Mouse (Mus musculus) kidney, postnatal 0 days (tissue): Measurements from ENCODE around the gene Trappc5. TPM values are rescaled to one million over a fixed set of nuclear protein-coding genes. Genes with fewer than 3 reads are reported as not detected.

ENCODE experiments used
- ATAC-seq: fragments of 200-750 bp; cut with Nextera tagmentation; replicated peaks from 2 replicates; pipeline ENCODE4 v1.8.0; 2017; ENCODE audit warnings: low read depth, moderate number of reproducible peaks, moderate TSS enrichment, moderate library complexity; ENCODE audit not compliant: low FRiP score
- DNase-seq: peaks from one replicate; pipeline ENCODE4 v3.0.0-alpha.2; 2016; ENCODE audit warnings: low spot score
- H3K27ac ChIP-seq: fragments of 300-500 bp; sonication (generic); 2 replicates; pipeline ENCODE4 v1.5.1; 2014; ENCODE audit warnings: mild to moderate bottlenecking
- H3K27me3 ChIP-seq: fragments of 300-500 bp; sonication (generic); 2 replicates; pipeline ENCODE4 v1.6.1; 2014; ENCODE audit warnings: low read length, mixed read lengths; ENCODE audit not compliant: insufficient read depth
- H3K36me3 ChIP-seq: fragments of 300-500 bp; sonication (generic); 2 replicates; pipeline ENCODE4 v1.6.1; 2014; ENCODE audit warnings: low read length, mixed read lengths; ENCODE audit not compliant: insufficient read depth
- H3K4me1 ChIP-seq: fragments of 300-500 bp; sonication (generic); replicated peaks from 2 replicates; pipeline ENCODE4 v1.6.1; 2014; ENCODE audit warnings: antibody characterized with exemption, low read length, mixed read lengths; ENCODE audit not compliant: insufficient read depth
- H3K4me2 ChIP-seq: fragments of 300-500 bp; sonication (generic); 2 replicates; pipeline ENCODE4 v1.6.1; 2014; ENCODE audit warnings: mild to moderate bottlenecking, low read length, moderate library complexity, mixed read lengths
- H3K4me3 ChIP-seq: fragments of 300-500 bp; sonication (generic); replicated peaks from 2 replicates; pipeline ENCODE4 v1.5.1; 2014; ENCODE audit warnings: low read depth, low read length
- H3K9ac ChIP-seq: fragments of 300-500 bp; sonication (generic); 2 replicates; pipeline ENCODE4 v1.6.1; 2014; ENCODE audit warnings: low read depth, low read length
- H3K9me3 ChIP-seq: fragments of 300-500 bp; sonication (generic); replicated peaks from 2 replicates; pipeline ENCODE4 v1.6.1; 2016; ENCODE audit warnings: low read length, inconsistent platforms, mixed read lengths
- CTCF ChIP-seq: IDR thresholded peaks from 2 replicates; pipeline ENCODE4 v1.5.1; 2016; ENCODE audit warnings: antibody characterized with exemption, low read depth, mild to moderate bottlenecking, moderate library complexity
- WGBS: fragments of 180-500 bp; shearing (Covaris S2); extraction: QIAGEN DNeasy Blood & Tissue Kit; methylation state at CpG from one replicate; pipeline ENCODE4 v1.1.7; 2014; 5-methylcytosine and 5-hydroxymethylcytosine counted together
- polyA plus RNA-seq: library from polyadenylated mRNA; unstranded; fragments of >200 nt; fragmentation: Nextera tagmentation; extraction: Ambion mirVana; gene quantifications from 2 replicates; pipeline ENCODE4 v1.2.1, GENCODE M21; 2015

Gene Trappc5
- polyA plus RNA-seq, 1 experiment from 2014 or later: 32.1 TPM

DNA sequence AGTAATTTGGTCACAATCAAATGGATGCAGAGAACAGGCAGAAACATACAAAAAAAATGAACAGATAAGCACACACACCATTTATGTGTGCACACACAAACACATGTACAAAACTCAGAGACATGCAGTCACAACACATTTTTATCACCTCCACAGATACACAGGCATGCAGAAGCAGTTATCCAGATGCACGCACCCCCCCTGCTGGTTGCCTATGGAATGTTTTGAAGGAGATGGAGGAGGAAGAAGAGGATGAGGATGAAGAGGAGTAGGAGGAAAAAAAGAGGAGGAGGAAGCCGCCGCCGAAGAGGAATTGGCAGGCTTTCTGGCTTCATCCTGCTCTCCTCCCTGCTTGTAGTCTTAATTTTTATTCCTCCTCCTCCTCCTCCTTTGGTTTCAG is 29.6 kb downstream of the Trappc5 start:
- H3K4me1 ChIP-seq: no peaks in the 10 kb centered on the region
- ATAC-seq (no peak), DNase-seq (no peak)
- WGBS: 47% methylated on average over 4 of the region's 4 CpGs
- peak; percentile 58 for TF ChIP-seq CTCF
- H3K4me3 ChIP-seq: no peak overlapping the region
- no peaks in the 10 kb centered on the region for H3K27me3 ChIP-seq
- H3K9me3 ChIP-seq: no peaks in the 10 kb centered on the region
- H3K9ac ChIP-seq: no peak overlapping the region
- no peaks in the 10 kb centered on the region for H3K36me3 ChIP-seq
- no peak overlapping the region for H3K27ac ChIP-seq
- H3K4me2 ChIP-seq: no peak overlapping the region

DNA sequence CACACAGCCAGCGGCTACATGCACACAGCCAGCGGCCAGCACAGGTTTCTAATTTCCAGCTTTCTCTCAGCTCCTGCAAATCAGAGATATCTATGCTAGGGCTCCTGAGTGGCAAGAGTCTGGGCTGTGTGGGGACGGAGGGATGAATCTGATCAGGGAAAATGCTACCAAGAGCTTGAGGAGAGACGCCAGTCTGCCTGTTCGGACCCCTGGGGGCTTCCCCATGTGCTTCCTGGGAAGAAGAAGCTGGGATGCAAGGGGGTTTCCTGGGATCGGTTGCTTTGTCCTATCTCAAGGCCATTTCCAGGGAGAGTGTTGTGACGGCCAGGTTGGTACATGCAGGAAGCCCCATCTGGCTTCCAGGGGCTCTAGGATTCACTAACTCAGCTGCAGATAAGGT is 31.5 kb downstream of the Trappc5 start:
- Histone ChIP-seq H3K4me1 (no peaks in the 10 kb centered on the region), H3K4me2 (no peak overlapping the region), H3K4me3 (no peak overlapping the region), H3K27me3 (no peaks in the 10 kb centered on the region), H3K9ac (no peak overlapping the region), H3K36me3 (no peaks in the 10 kb centered on the region), H3K27ac (no peak overlapping the region), H3K9me3 (no peaks in the 10 kb centered on the region)
- no peak for DNase-seq
- 72% methylated on average over 7 of the region's 7 CpGs for WGBS
- no peak for TF ChIP-seq CTCF
- ATAC-seq: no peak

DNA sequence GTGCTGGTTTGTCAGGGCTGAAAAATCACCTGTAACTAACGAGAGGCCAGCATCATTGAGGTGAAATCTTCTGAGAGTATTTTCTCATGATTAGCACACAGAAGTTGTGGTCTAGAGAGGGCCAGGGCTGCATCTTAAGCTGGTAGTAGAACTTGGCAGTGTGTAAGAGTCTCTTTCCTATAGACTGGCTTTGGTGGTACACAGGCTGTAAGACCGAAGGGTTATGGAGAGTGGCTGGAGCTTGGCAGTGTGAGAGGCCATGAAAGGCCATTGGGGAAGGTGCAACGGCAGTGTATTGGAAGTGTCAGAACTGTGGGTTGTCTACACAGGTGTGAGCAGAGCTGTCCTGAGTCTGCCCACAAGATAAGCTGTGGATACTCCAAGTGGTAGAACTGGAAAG is 34.2 kb downstream of the Trappc5 start:
- DNase-seq: no peak
- no peak for TF ChIP-seq CTCF
- Histone ChIP-seq H3K9me3 (no peaks in the 10 kb centered on the region), H3K36me3 (no peaks in the 10 kb centered on the region), H3K4me2 (no peak overlapping the region), H3K27me3 (no peaks in the 10 kb centered on the region), H3K4me3 (no peak overlapping the region), H3K9ac (no peak overlapping the region), H3K4me1 (no peaks in the 10 kb centered on the region), H3K27ac (no peak overlapping the region)
- ATAC-seq: no peak
- WGBS: 75% methylated on average over 3 of the region's 3 CpGs

DNA sequence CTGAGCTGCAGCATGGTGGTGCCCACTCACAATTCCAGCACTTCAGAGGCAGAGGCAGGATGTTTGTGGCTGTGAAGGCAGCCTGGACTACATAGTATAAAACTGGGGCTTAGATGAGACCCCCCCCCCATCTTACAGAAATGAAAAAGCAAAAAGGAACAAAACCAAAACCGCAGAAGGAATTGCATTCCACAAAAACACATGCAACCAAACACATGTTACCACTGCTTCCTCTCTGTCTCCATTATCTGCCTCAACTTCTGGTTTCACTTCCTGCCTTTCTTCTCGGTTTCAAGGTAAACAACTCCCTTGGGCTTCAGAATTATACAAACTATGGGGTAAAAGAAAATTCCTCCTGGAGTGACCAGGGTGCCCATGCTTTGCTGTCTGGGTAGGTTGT is 35.5 kb downstream of the Trappc5 start:
- H3K9ac ChIP-seq: no peak overlapping the region
- no peaks in the 10 kb centered on the region for H3K9me3 ChIP-seq
- H3K4me1 ChIP-seq: no peaks in the 10 kb centered on the region
- no peaks in the 10 kb centered on the region for H3K27me3 ChIP-seq
- no peak overlapping the region for H3K4me2 ChIP-seq
- H3K4me3 ChIP-seq: no peak overlapping the region
- no peak for DNase-seq
- no peak for TF ChIP-seq CTCF
- 57% methylated on average over 2 of the region's 2 CpGs for WGBS
- no peaks in the 10 kb centered on the region for H3K36me3 ChIP-seq
- ATAC-seq: no peak
- H3K27ac ChIP-seq: no peak overlapping the region

DNA sequence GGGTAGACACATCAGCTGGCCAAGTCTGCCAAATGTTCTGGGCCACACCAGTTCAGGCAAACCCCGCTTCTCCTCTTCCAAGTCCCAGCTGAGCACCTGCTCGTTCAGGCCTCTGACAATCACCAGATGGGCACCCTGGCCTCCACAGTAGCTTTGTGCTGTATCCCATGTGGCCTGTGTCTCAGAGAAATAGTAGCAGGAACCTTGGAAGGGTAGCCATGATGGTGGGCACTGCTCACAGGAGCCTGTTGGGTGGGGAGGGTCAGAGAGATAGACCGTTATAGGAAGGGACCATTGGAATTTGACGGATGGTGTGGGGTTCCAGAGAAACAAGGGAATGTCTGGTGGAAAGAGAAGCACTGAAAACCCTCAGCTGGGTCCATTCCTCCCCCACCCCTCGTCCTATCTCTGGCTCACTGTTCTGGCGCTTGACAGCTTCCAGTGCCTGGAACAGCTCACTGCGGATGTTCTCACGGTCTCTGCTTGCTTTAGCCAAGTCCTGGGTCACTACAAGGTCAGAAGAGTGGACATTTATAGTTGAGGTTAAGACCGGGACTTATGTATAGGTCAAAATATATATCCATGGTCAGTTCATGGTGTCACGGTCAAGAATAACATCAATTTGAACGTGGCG is 41.3 kb downstream of the Trappc5 start:
- Histone ChIP-seq H3K4me2 (no peak overlapping the region), H3K4me3 (no peak overlapping the region), H3K9ac (no peak overlapping the region), H3K27ac (no peak overlapping the region), H3K36me3 (no peaks in the 10 kb centered on the region), H3K4me1 (no peaks in the 10 kb centered on the region), H3K9me3 (no peaks in the 10 kb centered on the region), H3K27me3 (no peaks in the 10 kb centered on the region)
- ATAC-seq (no peak), DNase-seq (no peak)
- TF ChIP-seq CTCF: no peak
- 54% methylated on average over 12 of the region's 12 CpGs for WGBS

DNA sequence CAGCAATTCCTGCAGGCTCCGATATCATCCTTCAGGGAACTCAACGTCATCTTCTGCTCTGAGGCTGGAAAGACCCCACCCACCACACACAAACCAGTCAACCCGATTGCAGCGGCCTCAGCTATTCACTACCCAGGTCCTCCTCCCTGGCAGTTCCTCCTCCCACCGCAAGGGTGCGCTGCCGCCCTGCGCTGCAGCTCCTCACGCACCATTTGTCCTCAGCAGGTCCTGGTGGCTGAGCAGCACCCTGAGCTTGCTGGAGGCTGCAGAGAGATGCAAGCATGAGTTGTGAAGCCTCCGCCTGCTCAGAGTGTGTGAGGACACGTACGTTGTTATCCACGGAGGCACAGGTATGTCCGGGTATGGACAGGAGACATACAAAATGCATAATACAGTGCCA is 42.5 kb downstream of the Trappc5 start:
- no peaks in the 10 kb centered on the region for H3K9me3 ChIP-seq
- H3K27ac ChIP-seq: no peak overlapping the region
- ATAC-seq (peak; percentile 77; the same call in 1 of the 2 replicates), DNase-seq (peak; percentile 63)
- TF ChIP-seq CTCF: peak; percentile 93
- H3K36me3 ChIP-seq: no peaks in the 10 kb centered on the region
- H3K4me3 ChIP-seq: no peak overlapping the region
- H3K4me2 ChIP-seq: no peak overlapping the region
- WGBS: 18% methylated on average over 14 of the region's 14 CpGs
- no peaks in the 10 kb centered on the region for H3K27me3 ChIP-seq
- H3K4me1 ChIP-seq: no peaks in the 10 kb centered on the region
- no peak overlapping the region for H3K9ac ChIP-seq

DNA sequence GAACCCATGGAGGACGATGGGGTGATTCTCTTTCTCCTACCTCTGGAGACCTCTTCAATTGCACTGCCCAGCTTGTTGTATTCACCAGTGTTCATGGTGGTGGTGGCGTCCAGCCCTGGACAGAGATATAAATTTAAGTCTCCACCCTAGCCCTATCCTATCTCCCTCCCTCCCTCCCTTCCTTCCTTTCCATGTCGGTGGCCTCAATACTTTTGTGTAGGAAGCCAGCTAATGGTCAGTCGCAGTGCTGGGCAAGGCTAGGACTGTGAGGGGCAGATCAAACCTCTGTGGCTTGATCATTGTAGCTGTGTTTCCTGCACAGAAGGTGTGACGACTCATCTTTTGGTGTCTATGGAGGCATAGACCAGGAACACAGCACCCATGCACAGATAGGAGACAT is 44.5 kb downstream of the Trappc5 start, which contains the start of gene Clec4g:
Gene Clec4g (minus strand): TSS at position 101 of the 400 bp plus-strand sequence.
- Histone ChIP-seq H3K27me3 (no peaks in the 10 kb centered on the region), H3K4me1 (no peaks in the 10 kb centered on the region), H3K9ac (no peak within 1 kb of the TSS), H3K4me2 (no peak within 1 kb of the TSS), H3K36me3 (no peaks in the 10 kb centered on the region), H3K9me3 (no peaks in the 10 kb centered on the region), H3K27ac (no peak within 1 kb of the TSS), H3K4me3 (no peak within 1 kb of the TSS)
- WGBS: 66% methylated on average over 5 of the region's 5 CpGs
- TF ChIP-seq CTCF: no peak
- ATAC-seq (no peak), DNase-seq (no peak)
